Mouse (Mus musculus) embryonic facial prominence, embryonic 10.5 days (tissue): ENCODE measurements around the gene Tmem144. TPM values are rescaled to one million over a fixed set of nuclear protein-coding genes. Genes with fewer than 3 reads are reported as not detected.
"Not testable (repeated sequence)": the region's sequence is repeated elsewhere in the genome, so short reads cannot be mapped to it uniquely, and the experiment has no call there.

Experiments used
- DNase-seq: peaks from one replicate; pipeline ENCODE4 v3.0.0-alpha.2; 2017; ENCODE audit warnings: low spot score
- H3K27ac ChIP-seq: fragments of 300-500 bp; sonication (generic); replicated peaks from 2 replicates; pipeline ENCODE4 v1.5.1; 2016; ENCODE audit warnings: mild to moderate bottlenecking
- H3K27me3 ChIP-seq: fragments of 300-500 bp; sonication (generic); replicated peaks from 2 replicates; pipeline ENCODE4 v1.6.1; 2016; ENCODE audit warnings: low read depth, mild to moderate bottlenecking; ENCODE audit not compliant: poor library complexity, severe bottlenecking
- H3K36me3 ChIP-seq: fragments of 300-500 bp; sonication (generic); replicated peaks from 2 replicates; pipeline ENCODE4 v1.6.1; 2016; ENCODE audit warnings: mild to moderate bottlenecking, moderate library complexity
- H3K4me1 ChIP-seq: fragments of 300-500 bp; sonication (generic); 2 replicates; pipeline ENCODE4 v1.6.1; 2016
- H3K4me3 ChIP-seq: fragments of 300-500 bp; sonication (generic); 2 replicates; pipeline ENCODE4 v1.5.1; 2016; ENCODE audit warnings: mild to moderate bottlenecking, moderate library complexity
- H3K9me3 ChIP-seq: fragments of 300-500 bp; sonication (generic); 2 replicates; pipeline ENCODE4 v1.6.1; 2016; ENCODE audit warnings: mild to moderate bottlenecking
- WGBS: fragments of 180-500 bp; shearing (Covaris S2); methylation state at CpG from one replicate; pipeline ENCODE4 v1.1.7; 2016; 5-methylcytosine and 5-hydroxymethylcytosine counted together
- polyA plus RNA-seq: library from polyadenylated mRNA; unstranded; fragments of >200 nt; fragmentation: Nextera tagmentation; extraction: Ambion mirVana; gene quantifications from 2 replicates; pipeline ENCODE4 v1.2.1, GENCODE M21; 2016

Gene Tmem144
- polyA plus RNA-seq, 1 experiment from 2014 or later, result 3.7 TPM

GRCm38 (mm10) chr3:79818202-79818995 is 34.2 kb downstream of the Tmem144 start:
- H3K27ac ChIP-seq, result no peak overlapping the region
- no peaks in the 10 kb centered on the region for H3K27me3 ChIP-seq
- WGBS, result 88% methylated on average over 14 of the region's 14 CpGs
- no peak for DNase-seq
- no peaks in the 10 kb centered on the region for H3K9me3 ChIP-seq
- 0 out of 2 replicates have a peak, but pooled peaks cover 3% of the 10 kb centered on the region for H3K36me3 ChIP-seq
- H3K4me1 ChIP-seq, result no peaks in the 10 kb centered on the region
- no peak overlapping the region for H3K4me3 ChIP-seq

- 0 out of 2 replicates have a peak, but pooled peaks cover 2% of the 10 kb centered on the region for H3K36me3 ChIP-seq
- 76% methylated on average over 4 of the region's 4 CpGs for WGBS
- DNase-seq, result no peak
These were observed 36.3 kb downstream of the Tmem144 start for GRCm38 (mm10) chr3:79816229-79816628.

GRCm38 (mm10) chr3:79813814-79814490 is 38.6 kb downstream of the Tmem144 start:
- WGBS, result 34% methylated on average over 19 of the region's 19 CpGs
- DNase-seq, result peak; percentile 77
- H3K4me3 ChIP-seq, result no peak overlapping the region
- no peaks in the 10 kb centered on the region for H3K36me3 ChIP-seq
- H3K4me1 ChIP-seq, result no peaks in the 10 kb centered on the region
- H3K9me3 ChIP-seq, result no peaks in the 10 kb centered on the region
- no peak overlapping the region for H3K27ac ChIP-seq
- no peaks in the 10 kb centered on the region for H3K27me3 ChIP-seq

More at GRCm38 (mm10) chr3:79816229-79816628, 36.3 kb downstream of the Tmem144 start:
- Histone ChIP-seq H3K27ac (no peak overlapping the region), H3K4me1 (no peaks in the 10 kb centered on the region), H3K27me3 (no peaks in the 10 kb centered on the region), H3K9me3 (no peaks in the 10 kb centered on the region), H3K4me3 (no peak overlapping the region)

DNA sequence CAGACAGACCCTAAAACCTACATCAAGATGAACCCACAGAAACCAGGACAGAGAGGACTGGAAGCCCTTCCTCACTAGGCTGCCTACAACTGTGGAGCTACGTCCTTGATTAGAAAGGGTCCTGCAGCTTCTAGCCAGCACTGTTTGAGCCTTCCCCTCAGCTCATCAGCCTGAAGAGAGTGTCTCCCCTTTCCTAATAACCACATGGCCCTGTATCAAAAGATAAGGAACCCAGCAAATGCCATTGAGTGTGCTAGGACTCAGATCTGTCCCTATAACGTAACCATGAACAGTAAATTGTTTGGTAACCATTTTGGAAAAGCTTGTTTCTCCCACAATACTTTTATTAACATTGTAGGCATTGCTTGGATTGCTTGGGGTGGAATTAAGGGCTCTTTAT is 40.5 kb downstream of the Tmem144 start:
- Histone ChIP-seq H3K9me3 (no peaks in the 10 kb centered on the region), H3K27ac (no peak overlapping the region), H3K27me3 (no peaks in the 10 kb centered on the region), H3K36me3 (no peaks in the 10 kb centered on the region), H3K4me1 (no peaks in the 10 kb centered on the region), H3K4me3 (no peak overlapping the region)
- DNase-seq, result no peak
- WGBS, result 87% methylated on average over 2 of the region's 2 CpGs

DNA sequence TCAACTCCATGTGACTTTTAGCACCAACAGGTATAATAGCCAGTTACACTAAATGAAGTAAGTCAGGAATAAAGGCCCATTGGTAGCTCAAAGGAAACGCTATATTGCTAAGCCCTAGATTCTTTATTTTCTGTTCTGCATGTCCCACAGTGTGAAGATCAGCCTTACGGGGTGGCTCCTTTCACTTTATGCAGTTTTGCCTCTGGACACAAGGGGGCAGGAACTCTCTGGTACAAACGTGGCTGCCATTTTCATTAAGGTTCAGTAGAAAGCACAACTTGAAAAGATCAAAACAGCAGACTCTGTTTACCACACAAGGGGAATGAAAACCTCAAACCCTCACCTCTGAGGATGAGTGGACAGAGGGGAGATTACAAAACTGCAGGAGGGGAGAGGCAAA is 40.9 kb downstream of the Tmem144 start:
- no peak for DNase-seq
- Histone ChIP-seq H3K4me1 (no peaks in the 10 kb centered on the region), H3K27me3 (no peaks in the 10 kb centered on the region), H3K27ac (no peak overlapping the region), H3K9me3 (no peaks in the 10 kb centered on the region), H3K36me3 (no peaks in the 10 kb centered on the region), H3K4me3 (no peak overlapping the region)
- 54% methylated on average over 3 of the region's 3 CpGs for WGBS

DNA sequence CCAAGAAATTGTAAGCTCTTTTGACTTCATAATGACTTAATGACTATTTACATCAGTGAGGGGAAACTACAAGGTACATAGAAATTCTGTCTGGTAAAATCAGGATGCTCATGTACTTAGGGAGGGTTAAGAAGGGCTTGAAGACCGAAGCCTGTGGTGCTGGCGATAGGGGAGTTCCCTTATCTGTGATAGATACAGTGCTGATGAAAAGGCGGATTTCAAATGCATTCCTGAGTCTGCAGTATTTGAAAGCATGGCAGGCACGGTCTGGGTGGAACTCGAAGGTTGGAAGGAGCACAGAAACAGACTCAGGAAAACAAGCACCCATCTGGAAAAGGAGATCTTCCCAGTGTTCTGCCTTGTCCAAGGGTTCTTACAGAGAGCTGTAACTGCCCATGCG is 42.0 kb downstream of the Tmem144 start:
- no peaks in the 10 kb centered on the region for H3K4me1 ChIP-seq
- no peak overlapping the region for H3K4me3 ChIP-seq
- H3K27me3 ChIP-seq, result no peaks in the 10 kb centered on the region

GRCm38 (mm10) chr3:79809180-79809567 is 43.4 kb downstream of the Tmem144 start:
- Histone ChIP-seq H3K27ac (no peak overlapping the region), H3K4me3 (no peak overlapping the region), H3K9me3 (no peaks in the 10 kb centered on the region), H3K27me3 (no peaks in the 10 kb centered on the region), H3K4me1 (no peaks in the 10 kb centered on the region), H3K36me3 (no peaks in the 10 kb centered on the region)
- DNase-seq, result peak; percentile 75
- WGBS, result 17% methylated on average over 4 of the region's 4 CpGs

More for the DNA sequence above, 42.0 kb downstream of the Tmem144 start:
- 78% methylated on average over 6 of the region's 6 CpGs for WGBS
- Histone ChIP-seq H3K9me3 (no peaks in the 10 kb centered on the region), H3K27ac (no peak overlapping the region), H3K36me3 (no peaks in the 10 kb centered on the region)
- no peak for DNase-seq

DNA sequence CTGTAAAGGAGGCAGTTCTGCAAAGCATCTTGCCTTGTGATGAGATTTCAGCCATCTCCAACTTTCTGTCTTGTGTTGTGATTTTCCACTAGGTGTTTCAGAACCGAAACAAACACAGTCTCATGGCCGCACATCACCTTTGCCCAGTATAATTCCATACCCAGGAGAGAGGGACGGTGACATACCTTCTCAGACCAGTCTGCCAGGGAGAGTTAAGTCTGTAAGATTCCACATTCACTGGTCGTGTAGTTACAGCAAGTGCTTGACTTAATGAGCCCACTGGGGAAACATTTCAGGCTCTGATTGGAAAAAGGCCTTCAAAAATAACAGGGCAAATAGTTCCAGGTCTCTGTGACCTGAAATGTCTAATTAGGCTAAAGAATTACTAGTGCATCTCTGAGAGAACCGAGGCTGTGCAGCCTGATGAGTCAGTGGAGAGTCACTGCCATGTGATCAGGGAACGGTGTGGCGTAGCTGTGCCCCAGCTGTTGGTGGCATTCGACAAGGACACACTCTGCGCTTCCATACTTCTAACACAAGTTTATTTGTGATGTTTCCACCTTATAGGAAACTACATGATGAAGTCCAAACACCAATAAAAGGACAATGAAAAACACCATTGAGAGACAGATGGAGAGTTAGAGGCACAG is 43.9 kb downstream of the Tmem144 start:
- DNase-seq, result no peak
- WGBS, result 79% methylated on average over 9 of the region's 9 CpGs

GRCm38 (mm10) chr3:79800761-79801160 is 51.8 kb downstream of the Tmem144 start:
- H3K27me3 ChIP-seq, H3K36me3 ChIP-seq, H3K27ac ChIP-seq, H3K4me1 ChIP-seq, DNase-seq, H3K4me3 ChIP-seq, H3K9me3 ChIP-seq: not testable (repeated sequence)
- 82% methylated on average over 7 of the region's 7 CpGs for WGBS

More for the DNA sequence above, 43.9 kb downstream of the Tmem144 start:
- no peak overlapping the region for H3K27ac ChIP-seq
- H3K36me3 ChIP-seq, result no peaks in the 10 kb centered on the region
- H3K4me3 ChIP-seq, result no peak overlapping the region
- no peaks in the 10 kb centered on the region for H3K9me3 ChIP-seq
- no peaks in the 10 kb centered on the region for H3K27me3 ChIP-seq
- no peaks in the 10 kb centered on the region for H3K4me1 ChIP-seq

- H3K27me3 ChIP-seq, result no peaks in the 10 kb centered on the region
- H3K36me3 ChIP-seq, result no peaks in the 10 kb centered on the region
- H3K4me3 ChIP-seq, result no peak overlapping the region
- H3K9me3 ChIP-seq, result no peaks in the 10 kb centered on the region
- WGBS, result 87% methylated on average over 6 of the region's 6 CpGs
- H3K4me1 ChIP-seq, result no peaks in the 10 kb centered on the region
- H3K27ac ChIP-seq, result no peak overlapping the region
- DNase-seq, result no peak
These were observed 60.3 kb downstream of the Tmem144 start for GRCm38 (mm10) chr3:79792307-79792706.

- no peaks in the 10 kb centered on the region for H3K9me3 ChIP-seq
- DNase-seq, result no peak
- no peaks in the 10 kb centered on the region for H3K27me3 ChIP-seq
- 69% methylated on average over 3 of the region's 3 CpGs for WGBS
- no peaks in the 10 kb centered on the region for H3K36me3 ChIP-seq
- H3K4me1 ChIP-seq, result no peaks in the 10 kb centered on the region
- H3K4me3 ChIP-seq, result no peak overlapping the region
- no peak overlapping the region for H3K27ac ChIP-seq
These were observed 62.2 kb downstream of the Tmem144 start for GRCm38 (mm10) chr3:79790324-79790723.

DNA sequence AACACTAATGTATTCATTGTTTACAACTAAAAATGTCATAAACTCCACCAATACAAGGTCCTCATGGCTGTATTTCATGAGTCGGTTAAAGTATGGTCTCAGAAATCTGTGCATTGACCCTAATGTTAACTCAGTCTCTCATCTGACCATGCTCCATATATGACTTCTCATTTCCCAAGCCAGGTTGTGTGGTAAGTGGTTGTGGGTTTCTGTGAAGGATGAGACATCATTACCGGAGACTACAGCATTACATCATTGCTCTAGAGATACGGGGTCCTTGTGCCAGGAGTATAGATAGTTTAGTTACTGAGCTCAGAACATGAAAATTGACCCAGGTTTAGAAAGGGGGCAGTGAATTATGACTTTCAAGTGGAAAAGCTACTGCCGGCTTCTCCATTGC is 63.0 kb downstream of the Tmem144 start:
- WGBS, result 91% methylated on average over 4 of the region's 4 CpGs
- DNase-seq, result no peak

More for the DNA sequence above, 63.0 kb downstream of the Tmem144 start:
- Histone ChIP-seq H3K27ac (no peak overlapping the region), H3K4me3 (no peak overlapping the region), H3K27me3 (no peaks in the 10 kb centered on the region), H3K36me3 (no peaks in the 10 kb centered on the region), H3K9me3 (no peaks in the 10 kb centered on the region), H3K4me1 (no peaks in the 10 kb centered on the region)
